Mouse (Mus musculus): ENCODE results near the gene Gcnt2.

DNA sequence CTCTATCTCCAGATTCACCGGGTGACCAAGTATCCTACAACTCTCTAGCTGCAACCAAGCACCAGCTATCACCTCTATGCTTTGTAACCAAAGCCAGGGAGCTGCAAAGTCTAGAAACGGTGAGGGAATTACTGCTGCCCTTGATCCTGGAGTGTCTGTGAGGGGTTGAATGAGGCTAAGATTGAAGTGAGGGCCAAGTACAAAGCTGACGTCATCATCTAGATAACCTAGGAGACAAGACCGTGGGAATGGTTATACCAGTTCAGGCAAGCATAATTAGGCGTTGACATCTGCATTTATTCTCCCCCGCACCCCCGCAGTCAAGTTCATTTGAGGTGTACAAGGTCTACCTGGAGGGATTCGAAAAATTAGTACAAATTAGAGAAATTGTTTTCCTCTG, 2.8 kb upstream of the Gcnt2 start:
- TF ChIP-seq POLR2A (IDR thresholded peaks at IDR 0.05; ENCODE audit: control insufficient read depth, extremely low read depth, insufficient read depth, low read length, poor library complexity) (no peak), CTCF (IDR thresholded peaks at IDR 0.05; ENCODE audit: borderline replicate concordance, control insufficient read depth, extremely low read depth, insufficient read depth, low read length, poor library complexity) (no peak)

Data from thymus, adult 2 months (tissue).